Mouse (Mus musculus): ENCODE measurements around the gene Pip4k2b. TPM values are rescaled to one million over a fixed set of nuclear protein-coding genes. Genes with fewer than 3 reads are reported as not detected.
"Not testable (repeated sequence)": the region's sequence is repeated elsewhere in the genome, so short reads cannot be mapped to it uniquely, and the experiment has no call there.

The Pip4k2b gene
- not detected in 2 replicates for polyA plus RNA-seq (2012; ENCODE audit: insufficient read depth, insufficient read length, low replicate concordance, missing spikeins)

DNA sequence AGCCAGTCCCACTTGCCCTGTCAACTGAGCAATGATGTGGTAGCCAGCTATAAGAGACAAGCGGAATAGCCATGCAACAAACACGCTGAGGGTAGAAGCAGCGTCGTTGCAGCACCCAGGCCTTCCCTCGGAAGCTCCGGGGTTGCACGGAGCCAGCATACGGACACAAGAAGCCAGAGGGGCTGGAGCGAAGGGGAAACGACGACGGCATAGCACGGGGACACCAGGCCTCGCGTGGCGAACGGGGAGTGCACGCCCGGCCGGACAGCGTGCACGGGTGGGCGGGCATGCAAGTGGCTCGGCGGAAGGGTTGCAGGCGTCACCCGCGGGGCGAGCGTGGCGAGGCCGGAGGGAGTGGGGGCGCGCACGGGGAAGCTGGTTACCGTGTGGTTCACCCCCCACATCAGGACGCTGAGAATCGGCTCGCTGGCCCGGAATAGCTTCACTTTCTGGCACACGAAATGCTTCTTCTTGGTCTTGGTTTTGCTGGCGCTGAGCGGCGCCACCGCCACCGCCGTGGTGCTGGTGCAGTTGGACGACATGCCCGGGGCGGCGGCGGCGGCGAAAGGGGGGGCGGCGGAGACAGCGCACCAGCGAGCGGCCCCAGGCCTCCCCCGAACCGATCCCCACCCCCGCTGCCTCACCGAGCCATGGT is at the start of gene Pip4k2b:
Gene Pip4k2b, minus strand, starts transcription at position 642 of the 655 bp plus-strand sequence.
- Histone ChIP-seq H3K4me1 (ENCODE audit: control insufficient read depth, insufficient read depth, low read length) (peaks cover 25% of the 10 kb centered on the region), H3K4me3 (ENCODE audit: insufficient read depth, low read depth, low read length) (peak within 1 kb of the TSS; percentile 89), H3K27ac (ENCODE audit: insufficient read depth, low read depth, low read length) (peak within 1 kb of the TSS; percentile 99)
- TF ChIP-seq CTCF (IDR thresholded peaks at IDR 0.05; ENCODE audit: insufficient read depth, low read depth, low read length) (no peak), POLR2A (IDR thresholded peaks at IDR 0.05; ENCODE audit: insufficient read depth, low read depth, low read length) (0 out of 2 replicates have a peak, but pooled peaks have one; percentile 34)
- WGBS: under 1% methylated on average over 62 of the region's 63 CpGs

DNA sequence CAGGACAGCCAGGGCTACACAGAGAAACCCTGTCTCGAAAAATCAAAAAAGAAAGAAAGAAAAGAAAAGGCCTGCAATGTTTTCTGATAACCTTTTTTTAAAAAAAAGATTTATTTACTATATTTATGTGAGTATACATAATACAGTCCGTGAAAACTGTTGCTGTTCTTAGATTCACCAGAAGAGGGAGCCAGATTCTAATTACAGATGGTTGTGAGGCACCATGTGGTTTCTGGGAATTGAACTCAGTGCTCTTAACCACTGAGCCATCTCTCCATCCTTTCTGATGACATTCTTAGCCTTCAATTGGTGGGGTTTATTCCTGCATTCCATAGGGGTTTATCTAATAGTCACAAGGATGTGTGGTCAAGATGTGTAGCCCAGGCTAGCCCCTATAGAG is 48.7 kb upstream of the Pip4k2b start:
- Histone ChIP-seq H3K27ac (ENCODE audit: insufficient read depth, low read depth, low read length) (no peak overlapping the region), H3K4me3 (ENCODE audit: insufficient read depth, low read depth, low read length) (no peak overlapping the region), H3K4me1 (ENCODE audit: control insufficient read depth, insufficient read depth, low read length) (no peaks in the 10 kb centered on the region)
- no peak for TF ChIP-seq POLR2A (IDR thresholded peaks at IDR 0.05; ENCODE audit: insufficient read depth, low read depth, low read length)
- TF ChIP-seq CTCF (IDR thresholded peaks at IDR 0.05; ENCODE audit: insufficient read depth, low read depth, low read length): no peak
- WGBS: 10% methylated on average over 2 of the region's 2 CpGs

DNA sequence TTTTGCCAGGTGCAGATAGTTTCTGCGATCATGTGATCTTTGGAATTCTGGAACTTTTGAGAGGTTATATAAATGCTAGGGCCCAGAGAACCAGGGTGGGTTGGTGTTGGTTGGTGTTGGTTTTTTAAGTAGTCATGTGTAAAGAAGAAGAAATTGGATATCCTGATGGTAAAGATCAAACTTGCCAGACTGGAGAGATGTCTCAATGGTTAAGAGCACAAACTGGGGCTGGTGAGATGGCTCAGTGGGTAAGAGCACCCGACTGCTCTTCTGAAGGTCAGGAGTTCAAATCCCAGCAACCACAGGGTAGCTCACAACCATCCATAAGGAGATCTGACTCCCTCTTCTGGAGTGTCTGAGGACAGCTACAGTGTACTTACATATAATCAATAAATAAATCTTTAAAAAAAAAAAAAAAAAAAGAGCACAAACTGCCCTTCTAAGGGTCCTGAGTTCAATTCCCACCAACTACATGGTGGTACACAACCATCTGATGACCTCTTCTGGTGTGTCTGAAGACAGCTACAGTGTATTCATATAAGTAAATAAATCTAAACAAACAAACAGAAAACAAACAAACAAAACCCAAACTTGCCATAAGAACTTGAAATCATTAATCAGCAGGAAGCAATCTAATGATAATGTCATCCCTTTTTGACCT is 46.4 kb upstream of the Pip4k2b start:
- not testable (repeated sequence) for H3K4me1 ChIP-seq (ENCODE audit: control insufficient read depth, insufficient read depth, low read length); H3K4me3 ChIP-seq (ENCODE audit: insufficient read depth, low read depth, low read length); H3K27ac ChIP-seq (ENCODE audit: insufficient read depth, low read depth, low read length)
- WGBS: 77% methylated on average over 2 of the region's 2 CpGs

DNA sequence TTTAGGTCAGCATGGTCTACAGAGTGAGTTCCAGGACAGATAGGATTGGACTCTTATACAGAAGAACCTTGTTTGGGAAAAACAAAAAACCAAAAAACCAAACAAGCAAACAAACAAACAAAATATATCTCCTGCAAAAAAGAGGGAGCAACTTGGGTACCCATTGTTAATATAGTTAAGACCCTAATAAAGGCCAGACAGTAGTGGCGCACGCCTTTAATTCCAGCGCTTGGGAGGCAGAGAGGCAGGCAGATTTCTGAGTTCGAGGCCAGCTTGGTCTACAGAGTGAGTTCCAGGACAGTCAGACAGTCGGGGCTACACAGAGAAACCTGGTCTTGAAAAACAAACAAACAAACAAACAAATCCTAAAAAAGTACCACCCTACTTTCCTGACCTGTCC is 45.2 kb upstream of the Pip4k2b start:
- Histone ChIP-seq H3K27ac (ENCODE audit: insufficient read depth, low read depth, low read length) (no peak overlapping the region), H3K4me1 (ENCODE audit: control insufficient read depth, insufficient read depth, low read length) (no peaks in the 10 kb centered on the region), H3K4me3 (ENCODE audit: insufficient read depth, low read depth, low read length) (no peak overlapping the region)
- no peak for TF ChIP-seq CTCF (IDR thresholded peaks at IDR 0.05; ENCODE audit: insufficient read depth, low read depth, low read length)
- 87% methylated on average over 5 of the region's 5 CpGs for WGBS

DNA sequence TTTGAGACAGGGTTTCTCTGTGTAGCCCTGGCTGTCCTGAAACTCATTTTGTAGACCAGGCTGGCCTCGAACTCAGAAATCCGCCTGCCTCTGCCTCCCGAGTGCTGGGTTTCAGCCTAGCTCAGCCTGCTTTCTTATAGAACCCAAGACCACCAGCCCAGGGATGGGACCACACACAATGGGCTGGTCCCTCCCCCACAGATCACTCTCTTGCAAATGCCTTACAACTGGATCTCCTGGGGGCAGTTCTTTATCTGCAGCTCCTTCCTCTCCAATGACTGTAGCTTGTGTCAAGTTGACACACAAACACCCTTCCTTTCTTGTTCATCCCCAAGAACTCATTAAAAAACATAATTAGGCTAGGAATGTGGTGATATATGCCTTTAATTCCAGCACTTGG is 43.5 kb upstream of the Pip4k2b start:
- Histone ChIP-seq H3K4me1 (ENCODE audit: control insufficient read depth, insufficient read depth, low read length) (no peaks in the 10 kb centered on the region), H3K4me3 (ENCODE audit: insufficient read depth, low read depth, low read length) (no peak overlapping the region), H3K27ac (ENCODE audit: insufficient read depth, low read depth, low read length) (no peak overlapping the region)
- TF ChIP-seq POLR2A (IDR thresholded peaks at IDR 0.05; ENCODE audit: insufficient read depth, low read depth, low read length) (no peak), CTCF (IDR thresholded peaks at IDR 0.05; ENCODE audit: insufficient read depth, low read depth, low read length) (no peak)
- 96% methylated on average over 3 of the region's 3 CpGs for WGBS

DNA sequence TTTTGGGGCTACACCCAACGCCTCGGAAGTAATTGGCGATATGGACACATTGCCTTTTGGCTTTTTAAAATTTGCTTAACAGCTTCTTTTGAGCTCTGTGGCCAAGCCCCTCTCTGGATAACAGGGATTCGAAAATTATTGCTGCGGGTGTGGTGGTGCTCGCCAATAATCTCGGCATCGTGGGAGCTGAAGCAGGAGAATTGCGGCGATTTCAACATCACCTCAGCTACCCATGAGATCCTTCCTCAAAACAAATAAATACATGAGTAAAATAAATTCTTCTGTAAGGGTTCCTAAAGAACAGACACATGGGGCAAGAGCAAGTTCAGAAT is 38.0 kb upstream of the Pip4k2b start:
- TF ChIP-seq POLR2A (IDR thresholded peaks at IDR 0.05; ENCODE audit: insufficient read depth, low read depth, low read length) (no peak), CTCF (IDR thresholded peaks at IDR 0.05; ENCODE audit: insufficient read depth, low read depth, low read length) (no peak)
- Histone ChIP-seq H3K4me1 (ENCODE audit: control insufficient read depth, insufficient read depth, low read length) (peaks cover 4% of the 10 kb centered on the region), H3K4me3 (ENCODE audit: insufficient read depth, low read depth, low read length) (peak overlapping the region; percentile 76), H3K27ac (ENCODE audit: insufficient read depth, low read depth, low read length) (peak overlapping the region; percentile 73)
- WGBS: 0% methylated on average over 10 of the region's 10 CpGs

DNA sequence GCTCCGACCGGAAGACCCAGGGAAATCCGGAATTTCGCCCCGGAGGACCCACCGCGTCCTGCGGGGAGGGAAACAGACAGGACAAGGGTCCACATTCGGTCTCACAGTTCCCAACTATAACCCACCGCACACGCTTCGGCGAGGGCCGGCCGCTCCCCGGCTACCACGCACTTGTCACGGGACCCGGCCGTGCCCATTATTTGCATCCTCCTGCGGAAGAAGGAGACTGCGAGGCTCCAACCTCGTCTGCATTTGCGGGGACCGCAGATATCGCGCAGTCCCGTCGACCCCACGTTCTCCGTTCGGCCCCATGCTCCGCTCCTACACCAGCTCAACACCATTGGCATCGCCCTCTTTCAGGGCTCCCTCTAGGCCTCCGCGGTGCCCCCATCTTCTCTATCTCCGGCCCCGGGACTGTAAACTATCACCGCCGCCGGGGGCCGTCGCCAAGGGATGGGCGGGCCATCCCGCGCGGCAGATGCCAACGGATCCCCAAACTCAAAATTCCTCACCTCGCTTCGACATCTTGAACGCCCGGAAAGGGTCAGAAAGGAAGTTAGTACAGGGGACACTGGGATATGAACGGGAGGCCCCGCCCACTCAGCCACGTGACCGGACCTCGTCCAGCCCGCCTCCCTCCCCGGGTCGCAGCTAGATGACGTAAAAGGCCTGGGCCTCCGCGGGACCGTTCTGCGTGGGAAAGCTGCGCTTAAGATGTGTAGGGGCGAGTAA is 37.5 kb upstream of the Pip4k2b start, which contains the start of gene Rpl23:
Gene Rpl23, minus strand, starts transcription at position 606 of the 732 bp plus-strand sequence.
- H3K4me3 ChIP-seq (ENCODE audit: insufficient read depth, low read depth, low read length): peak within 1 kb of the TSS; percentile 76
- WGBS: under 1% methylated on average over 67 of the region's 67 CpGs

DNA sequence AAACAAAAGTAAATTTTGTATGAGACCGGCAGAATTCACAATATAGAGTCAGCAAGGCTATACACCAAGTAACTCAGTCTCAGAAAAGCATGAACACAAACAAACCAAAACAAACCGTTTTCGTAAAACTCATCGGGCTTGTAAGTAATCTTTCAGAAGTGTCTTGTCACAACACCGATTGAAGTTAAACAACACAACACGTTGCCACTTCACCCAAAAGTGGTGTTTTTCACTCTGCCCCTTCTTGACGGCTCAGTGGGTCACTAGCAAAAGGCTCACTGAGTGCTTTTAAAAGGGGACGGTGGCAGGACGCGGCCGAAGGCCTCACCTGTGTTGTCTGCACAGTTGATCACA is 37.0 kb upstream of the Pip4k2b start:
- Histone ChIP-seq H3K4me1 (ENCODE audit: control insufficient read depth, insufficient read depth, low read length) (peaks cover 4% of the 10 kb centered on the region), H3K4me3 (ENCODE audit: insufficient read depth, low read depth, low read length) (peak overlapping the region; percentile 76), H3K27ac (ENCODE audit: insufficient read depth, low read depth, low read length) (peak overlapping the region; percentile 71; the same call in 1 of the 2 replicates)
- under 1% methylated on average over 11 of the region's 11 CpGs for WGBS
- TF ChIP-seq CTCF (IDR thresholded peaks at IDR 0.05; ENCODE audit: insufficient read depth, low read depth, low read length) (no peak), POLR2A (IDR thresholded peaks at IDR 0.05; ENCODE audit: insufficient read depth, low read depth, low read length) (no peak)

More for the DNA sequence above, 37.5 kb upstream of the Pip4k2b start, which contains the start of gene Rpl23:
- H3K4me1 ChIP-seq (ENCODE audit: control insufficient read depth, insufficient read depth, low read length): peaks cover 4% of the 10 kb centered on the region
- H3K27ac ChIP-seq (ENCODE audit: insufficient read depth, low read depth, low read length): peak within 1 kb of the TSS; percentile 73
- TF ChIP-seq CTCF (IDR thresholded peaks at IDR 0.05; ENCODE audit: insufficient read depth, low read depth, low read length) (no peak), POLR2A (IDR thresholded peaks at IDR 0.05; ENCODE audit: insufficient read depth, low read depth, low read length) (peak; percentile 89)

Data from olfactory bulb, adult 2 months (tissue).